Mouse (Mus musculus): Measurements from ENCODE around the gene Wdr92.

Wdr92 gene

GRCm38 (mm10) chr11:17181807-17182206 lies at the start of gene Wdr92:
TSS of gene Wdr92 (plus strand) at chr11:17182107.
- no peak for DNase-seq (ENCODE audit: low read depth, low spot score)

DNA sequence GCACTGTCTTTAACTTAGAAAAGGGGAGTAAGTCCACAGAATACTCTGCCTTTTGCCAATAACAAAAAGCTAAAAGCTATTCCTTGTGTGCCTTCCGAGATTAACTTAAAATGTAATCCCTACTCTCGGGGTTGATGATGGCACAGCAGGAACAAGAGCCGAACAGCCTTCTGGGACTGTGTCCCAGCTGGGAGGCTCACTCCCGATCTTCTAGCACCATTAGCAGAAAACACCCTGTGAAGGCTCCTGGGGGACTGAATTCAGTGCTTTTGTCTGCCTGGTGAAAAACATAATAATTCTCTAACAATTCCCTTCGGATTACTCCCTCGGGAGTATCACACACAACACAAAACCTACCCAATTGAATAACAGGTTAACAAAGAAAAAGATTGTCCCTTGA lies 46.3 kb upstream of the Wdr92 start:
- DNase-seq (ENCODE audit: low read depth, low spot score), result no peak

DNA sequence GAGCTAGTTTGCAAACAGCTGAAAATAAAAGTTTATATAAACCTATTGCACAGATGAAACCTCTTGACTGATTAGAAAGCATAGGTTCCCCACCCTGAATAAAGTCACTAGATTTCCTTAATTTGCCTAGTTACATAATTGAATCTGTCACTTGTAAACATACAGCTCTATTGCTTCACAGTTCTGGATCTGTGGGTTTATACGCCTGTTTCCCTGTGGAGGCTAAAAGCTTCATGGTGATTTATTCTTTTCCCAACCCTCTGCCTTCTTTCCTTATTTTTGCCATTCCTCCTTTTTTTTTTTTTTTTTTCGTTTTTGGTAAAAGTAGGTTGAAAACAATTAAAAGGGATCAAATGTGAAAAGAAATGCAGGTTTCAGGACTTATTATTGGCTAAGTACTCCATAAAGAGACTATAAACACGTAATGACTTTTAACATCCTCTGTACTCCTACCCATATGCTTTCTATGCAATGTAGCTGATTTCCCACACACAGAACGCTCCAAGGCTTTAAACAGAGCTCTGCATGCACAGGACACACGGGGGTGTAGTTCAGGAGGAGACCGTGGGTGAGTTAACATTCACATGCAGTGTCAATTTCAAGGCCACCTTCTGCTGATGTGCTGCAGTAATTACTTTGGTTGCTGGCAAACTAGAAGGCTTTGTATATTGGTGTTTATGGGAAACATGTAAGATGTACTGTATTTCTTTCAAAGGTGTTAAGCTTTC lies 43.4 kb upstream of the Wdr92 start:
- peak; percentile 60 for DNase-seq (ENCODE audit: low read depth, low spot score)

GRCm38 (mm10) chr11:17158858-17159737 lies 22.8 kb upstream of the Wdr92 start, which contains the start of gene Ppp3r1:
TSS of gene Ppp3r1 (plus strand) at chr11:17159263.
- DNase-seq (ENCODE audit: low read depth, low spot score), result peak; percentile 100

GRCm38 (mm10) chr11:17159738-17160241 lies 22.1 kb upstream of the Wdr92 start:
- DNase-seq (ENCODE audit: low read depth, low spot score), result peak; percentile 83

- DNase-seq (ENCODE audit: low read depth, low spot score), result peak; percentile 90
Observed at GRCm38 (mm10) chr11:17160242-17160641, 21.7 kb upstream of the Wdr92 start.

- peak; percentile 31 for DNase-seq (ENCODE audit: low read depth, low spot score)
Observed at GRCm38 (mm10) chr11:17163956-17164355, 18.0 kb upstream of the Wdr92 start.

DNA sequence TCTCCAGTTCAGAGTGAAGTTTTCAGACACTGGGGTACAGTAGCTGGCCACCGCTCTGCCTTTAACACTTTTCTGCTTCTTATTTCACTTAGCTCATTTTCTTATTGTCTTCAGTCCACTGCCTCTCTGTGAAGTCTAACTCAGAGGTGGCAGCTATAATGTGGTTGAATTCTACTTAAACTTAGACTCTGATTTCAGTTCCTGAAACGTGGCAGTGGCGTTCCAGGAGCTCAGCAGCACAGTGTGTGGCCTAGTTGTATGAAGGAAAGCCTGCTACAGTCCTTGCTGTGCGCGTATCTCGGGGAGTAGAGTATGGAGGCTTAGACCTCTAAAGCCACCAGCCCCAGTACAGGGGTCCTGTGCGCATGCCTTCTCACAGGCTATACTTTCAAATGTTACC lies 15.3 kb upstream of the Wdr92 start:
- no peak for DNase-seq (ENCODE audit: low read depth, low spot score)

DNA sequence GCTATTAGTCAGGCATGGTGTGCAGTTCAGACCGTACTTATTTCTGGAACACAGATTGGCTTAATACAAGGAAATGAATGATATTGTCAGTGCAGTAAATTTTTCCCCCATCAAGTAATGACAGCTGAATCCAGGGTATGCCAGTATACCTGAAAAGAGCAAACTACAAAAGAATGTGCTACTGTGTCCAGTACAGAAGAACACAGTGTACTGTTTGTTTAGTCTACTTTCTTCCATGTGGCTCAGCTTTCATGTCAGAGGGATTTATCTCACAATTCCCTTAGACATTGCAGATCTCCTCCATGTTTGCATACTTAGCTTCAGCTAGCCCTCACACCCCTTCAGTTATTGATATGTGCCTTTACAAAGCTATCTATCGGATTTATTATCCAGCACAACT lies 12.6 kb upstream of the Wdr92 start:
- no peak for DNase-seq (ENCODE audit: low read depth, low spot score)

DNA sequence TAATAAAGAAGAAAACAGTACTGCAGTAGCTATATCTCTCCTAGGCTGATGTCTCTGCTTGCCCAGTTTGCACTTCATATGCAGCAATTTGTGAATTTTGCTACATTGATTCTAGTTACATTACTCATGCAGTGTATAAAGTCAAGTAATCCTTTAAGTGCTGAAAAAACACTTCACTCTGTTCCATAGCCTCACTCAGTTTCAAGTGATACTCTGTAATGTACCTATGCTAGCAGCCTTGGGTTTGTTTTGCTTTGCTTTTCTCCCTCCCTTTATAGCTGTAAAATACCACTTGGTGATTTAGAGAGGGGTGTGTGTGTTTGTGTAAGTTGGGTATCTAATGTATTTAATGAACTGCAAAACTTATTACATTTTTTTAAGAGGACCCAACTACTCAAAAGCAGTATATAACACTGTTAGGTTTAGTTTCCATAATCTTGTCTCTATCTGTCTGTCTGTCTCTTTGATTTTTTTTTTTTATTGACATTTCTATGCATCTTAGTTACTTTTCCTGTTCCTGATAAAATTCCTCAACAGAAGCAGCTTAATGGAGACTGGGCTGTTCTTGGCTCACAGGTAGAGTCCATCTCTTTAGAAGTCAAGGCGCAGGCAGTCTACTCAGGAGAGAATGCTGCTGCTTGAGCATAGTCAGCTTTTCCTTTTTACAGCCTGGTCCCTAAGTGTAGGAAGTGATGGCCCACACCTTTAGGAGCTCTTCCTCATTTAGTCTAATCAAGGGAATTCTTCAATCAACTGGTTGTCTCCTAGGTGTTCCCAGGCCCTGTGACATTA lies 10.8 kb upstream of the Wdr92 start:
- no peak for DNase-seq (ENCODE audit: low read depth, low spot score)

DNA sequence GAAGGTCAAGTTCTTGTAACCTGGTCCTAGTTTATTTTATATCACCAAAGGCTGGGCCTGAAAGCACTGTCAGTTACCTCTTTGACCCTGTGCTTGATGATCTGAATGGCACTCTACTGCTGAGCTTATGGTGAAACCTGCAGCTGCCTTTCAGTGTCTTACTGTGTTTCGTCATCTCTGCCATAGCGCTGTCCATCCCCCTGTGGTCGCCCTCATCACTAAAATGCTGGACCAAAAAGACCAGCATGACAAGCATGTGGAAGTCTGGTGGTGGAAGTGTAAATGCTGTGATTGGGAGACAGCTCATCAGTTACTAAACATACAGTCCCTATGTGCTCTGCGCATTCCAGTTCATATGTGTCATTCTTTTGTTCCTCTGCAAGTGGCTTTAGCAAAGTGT lies 9.6 kb upstream of the Wdr92 start:
- DNase-seq (ENCODE audit: low read depth, low spot score), result no peak

- peak; percentile 39 for DNase-seq (ENCODE audit: low read depth, low spot score)
Observed at GRCm38 (mm10) chr11:17176638-17177037, 5.3 kb upstream of the Wdr92 start.

- DNase-seq (ENCODE audit: low read depth, low spot score), result no peak
Observed at GRCm38 (mm10) chr11:17180753-17181152, 1.2 kb upstream of the Wdr92 start.

DNA sequence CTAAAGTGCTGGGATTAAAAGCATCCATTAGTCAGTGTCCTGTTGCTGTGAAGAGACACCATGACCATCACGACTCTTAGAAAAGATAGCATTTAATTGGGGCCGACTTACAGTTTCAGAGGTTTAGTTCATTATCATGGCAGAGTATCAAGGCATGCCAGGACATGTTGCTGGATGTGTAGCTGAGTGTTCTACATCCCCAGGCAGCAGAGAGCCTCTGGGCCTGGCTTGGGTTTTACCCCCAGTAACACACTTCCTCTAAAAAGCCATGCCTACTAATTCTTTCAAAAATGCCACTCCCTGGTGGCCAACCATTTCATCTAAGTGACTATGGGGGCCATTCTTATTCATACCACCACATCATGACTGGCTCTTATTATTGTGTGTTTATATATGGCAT lies 1.3 kb downstream of the Wdr92 start:
- no peak for DNase-seq (ENCODE audit: low read depth, low spot score)

- peak; percentile 53 for DNase-seq (ENCODE audit: low read depth, low spot score)
Observed at GRCm38 (mm10) chr11:17187649-17188048, 5.7 kb downstream of the Wdr92 start.

DNA sequence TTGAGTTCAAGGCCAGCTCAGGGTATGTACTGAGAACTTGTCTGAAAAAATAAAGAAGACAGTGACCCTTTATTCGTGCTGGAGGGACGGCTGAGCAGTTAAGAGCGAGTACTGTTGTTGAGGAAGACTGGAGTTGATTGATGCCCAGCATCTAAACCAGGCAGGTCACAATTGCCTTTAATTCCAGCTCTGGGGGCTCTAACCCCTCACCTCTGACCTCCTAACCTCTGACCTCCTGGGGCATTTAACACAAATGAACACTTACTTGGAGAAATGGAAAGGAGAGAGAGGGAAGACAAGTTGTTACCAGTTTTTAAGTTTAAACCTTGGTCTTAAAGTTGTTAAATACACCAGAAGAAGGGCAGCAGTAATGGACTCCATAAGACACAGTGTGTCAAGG lies 6.9 kb downstream of the Wdr92 start:
- no peak for DNase-seq (ENCODE audit: low read depth, low spot score)

DNA sequence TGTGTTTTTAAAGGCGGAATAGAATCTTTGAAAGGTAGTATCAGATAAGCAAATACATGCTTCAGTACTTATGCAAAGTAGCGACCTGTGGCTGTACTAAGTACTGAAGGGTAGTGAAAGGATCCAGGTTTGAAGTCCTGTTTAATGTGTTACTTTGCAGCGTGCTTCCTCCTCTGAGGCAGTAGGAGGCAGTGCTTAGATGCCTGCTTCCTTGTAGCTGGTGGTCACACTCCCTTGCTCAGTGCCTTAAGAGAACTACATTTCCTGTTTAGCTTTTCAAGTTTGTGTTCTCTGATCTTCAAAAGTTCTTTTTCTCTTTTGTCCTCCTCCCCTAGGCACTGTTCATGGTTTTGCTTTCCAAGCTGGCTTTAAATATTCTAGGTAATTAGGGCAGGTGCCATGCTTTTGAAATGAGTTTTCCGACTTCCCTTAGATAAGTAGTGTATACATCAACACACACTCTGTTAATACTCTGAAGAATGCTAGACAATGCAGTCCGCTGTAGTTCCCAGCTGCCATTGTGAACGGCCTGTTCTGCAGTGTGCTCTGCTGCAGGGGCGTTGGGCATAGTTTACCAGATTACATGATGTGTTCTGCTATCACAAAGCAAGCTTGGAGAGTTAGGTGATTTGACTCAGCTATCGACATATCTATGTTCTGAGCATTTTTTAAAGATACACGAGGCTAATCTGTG lies 10.4 kb downstream of the Wdr92 start:
- no peak for DNase-seq (ENCODE audit: low read depth, low spot score)

DNA sequence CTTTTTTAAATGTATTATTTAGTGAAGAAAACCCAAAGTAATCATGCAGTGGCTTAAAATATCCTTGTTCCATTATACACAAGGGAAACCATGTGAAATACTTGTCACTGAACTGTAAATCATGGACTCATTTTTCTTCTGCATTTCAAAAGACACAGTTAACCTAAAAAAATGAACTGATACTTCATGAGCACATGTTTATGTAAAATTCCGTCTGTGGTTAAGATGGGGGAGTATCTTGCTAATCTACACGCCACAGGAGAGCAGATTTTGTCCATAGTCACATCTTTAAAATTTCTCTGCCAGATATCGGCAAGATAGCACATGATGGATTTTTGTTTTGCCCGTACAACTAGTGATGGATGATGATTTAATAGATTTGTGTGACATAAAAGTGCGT lies 17.3 kb downstream of the Wdr92 start:
- DNase-seq (ENCODE audit: low read depth, low spot score), result no peak

DNA sequence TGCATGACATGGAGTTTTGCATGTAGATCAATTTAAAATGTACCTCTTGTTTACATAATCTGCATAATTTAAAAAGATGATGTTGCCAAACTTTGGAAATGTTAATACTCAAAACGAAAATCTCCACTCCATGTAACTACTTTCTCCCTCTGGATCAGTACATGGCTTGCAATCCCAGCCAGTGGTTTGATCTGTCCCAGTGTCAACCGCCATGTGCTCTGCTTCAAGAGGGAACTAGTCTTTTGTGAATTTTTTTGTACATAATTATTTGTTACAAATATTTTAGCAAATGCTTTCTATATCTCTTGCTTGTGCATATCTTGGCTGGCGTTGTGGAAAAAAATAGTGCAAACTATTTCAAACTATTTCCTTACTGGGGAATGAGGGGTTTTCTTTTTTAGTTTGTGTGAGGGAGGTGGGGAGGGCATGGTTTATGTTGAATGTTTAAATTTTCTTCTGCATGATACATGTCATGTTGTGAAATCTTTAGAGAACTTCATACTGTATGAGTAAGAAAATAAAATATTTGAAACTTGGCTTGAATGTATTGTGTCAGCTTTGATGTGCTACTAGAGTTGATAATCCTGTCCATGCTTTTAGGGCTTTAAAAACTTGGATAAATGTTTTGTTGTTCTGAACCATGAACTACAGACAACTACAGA lies 18.1 kb downstream of the Wdr92 start:
- DNase-seq (ENCODE audit: low read depth, low spot score), result no peak

- no peak for DNase-seq (ENCODE audit: low read depth, low spot score)
Observed at GRCm38 (mm10) chr11:17200936-17201335, 19.0 kb downstream of the Wdr92 start.

GRCm38 (mm10) chr11:17202481-17202880 lies 20.6 kb downstream of the Wdr92 start:
- no peak for DNase-seq (ENCODE audit: low read depth, low spot score)

Data from brain, adult 2 months (tissue).